Mouse (Mus musculus) neutrophil, adult 5-6 weeks (primary cell): ENCODE results near the gene Slc22a23. TPM values are rescaled to one million over a fixed set of nuclear protein-coding genes. Genes with fewer than 3 reads are reported as not detected.
A peak's percentile ranks its signal among the peaks of the same experiment; 100 is the strongest.

Experiments
- ATAC-seq: fragments of 151-379, 151-347 bp; 2 replicates; pipeline ENCODE4 v1.8.0; 2017; ENCODE audit warnings: mild to moderate bottlenecking, moderate TSS enrichment; ENCODE audit not compliant: insufficient number of reproducible peaks, poor library complexity, low FRiP score, severe bottlenecking; ENCODE audit errors: extremely low read depth
- total RNA-seq: library from RNA; stranded (forward); fragments of 200-1000 nt; gene quantifications from 2 replicates; pipeline ENCODE4 v1.2.3, GENCODE M21; 2017

Slc22a23 gene
- total RNA-seq, 1 experiment from 2014 or later, result 2.7 TPM

GRCm38 (mm10) chr13:34214855-34215254, 130.1 kb downstream of the Slc22a23 start:
- no peak for ATAC-seq

- no peak for ATAC-seq
These were observed 132.2 kb downstream of the Slc22a23 start for GRCm38 (mm10) chr13:34212735-34213212.

DNA sequence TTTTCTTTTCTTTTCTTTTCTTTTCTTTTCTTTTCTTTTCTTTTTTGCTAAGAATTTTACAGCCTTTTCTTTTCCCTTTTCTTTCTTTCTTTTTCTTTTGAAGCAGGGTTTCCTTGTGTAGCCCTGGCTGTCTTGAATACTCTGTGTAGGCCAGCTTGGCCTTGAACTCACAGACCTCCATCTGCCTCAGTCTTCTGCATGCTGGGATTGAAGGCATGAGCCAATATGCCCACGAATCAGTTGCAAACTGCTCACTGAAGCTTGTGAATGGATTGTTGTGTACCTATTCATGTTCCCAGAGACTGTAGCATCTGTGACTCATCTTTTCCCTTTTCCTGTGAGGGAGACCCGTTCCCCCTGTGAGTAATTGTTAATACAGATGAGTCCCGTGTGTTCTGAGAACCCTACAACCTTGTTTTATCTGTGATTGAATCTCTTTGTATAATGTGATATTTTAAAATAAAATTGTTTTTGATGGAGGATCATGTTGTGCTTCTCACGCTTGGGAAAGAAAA, 133.7 kb downstream of the Slc22a23 start:
- no peak for ATAC-seq

DNA sequence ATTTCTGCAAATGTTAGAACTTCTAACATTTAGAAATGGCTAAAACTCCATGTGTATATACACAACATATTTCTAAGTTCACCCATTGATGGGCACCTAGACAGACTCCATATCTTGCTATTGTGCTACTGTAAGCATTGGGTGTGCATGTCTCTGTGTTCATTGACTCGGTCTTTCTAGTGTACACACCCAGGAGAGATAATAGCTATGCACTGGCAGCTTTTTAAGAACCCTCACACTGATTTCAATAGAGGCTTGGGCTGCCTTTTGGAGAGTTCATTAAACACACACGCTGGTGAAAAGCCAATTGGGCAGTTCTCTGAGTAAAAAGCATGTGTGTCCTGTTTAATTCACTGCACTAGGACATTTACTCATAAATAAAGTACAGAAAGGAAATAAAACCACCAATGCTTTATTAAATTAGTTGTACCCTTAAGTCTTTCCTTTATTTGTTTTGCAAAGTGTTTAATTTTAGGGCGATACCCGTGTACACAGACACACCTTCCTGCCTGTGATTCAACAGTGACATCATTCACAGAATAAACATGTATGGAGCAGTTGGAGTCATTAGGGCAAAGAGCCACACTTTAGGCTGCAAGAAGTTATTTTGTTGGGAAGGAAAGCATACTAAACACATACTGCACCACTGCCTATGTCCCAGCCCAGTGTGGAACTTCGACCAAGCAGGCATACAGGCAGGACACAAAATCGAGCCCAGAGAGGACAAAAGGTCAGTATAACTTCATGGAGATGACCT, 137.1 kb downstream of the Slc22a23 start:
- ATAC-seq, result no peak

- ATAC-seq, result no peak
These were observed 139.8 kb downstream of the Slc22a23 start for GRCm38 (mm10) chr13:34205216-34205615.

GRCm38 (mm10) chr13:34195676-34196075, 149.3 kb downstream of the Slc22a23 start:
- no peak for ATAC-seq

DNA sequence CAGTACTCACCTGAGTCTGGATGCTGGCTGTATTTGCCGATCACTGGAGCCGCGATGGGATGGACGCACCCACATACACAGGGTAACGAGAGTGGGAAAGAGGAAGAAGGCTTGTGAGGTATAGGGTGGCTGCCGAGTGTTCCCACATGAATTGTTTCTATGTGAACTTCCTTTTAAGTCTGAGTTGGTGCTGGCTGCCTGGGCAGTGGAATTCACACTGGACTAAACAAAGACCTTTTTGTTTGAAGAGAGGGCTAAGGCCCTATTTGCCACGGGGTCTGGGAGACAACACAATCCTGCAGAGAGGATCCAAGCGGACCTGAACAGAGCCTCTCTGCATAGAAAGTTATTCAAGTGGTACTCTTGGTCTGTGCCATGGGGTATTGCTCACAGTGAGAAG, 151.6 kb downstream of the Slc22a23 start:
- no peak for ATAC-seq

DNA sequence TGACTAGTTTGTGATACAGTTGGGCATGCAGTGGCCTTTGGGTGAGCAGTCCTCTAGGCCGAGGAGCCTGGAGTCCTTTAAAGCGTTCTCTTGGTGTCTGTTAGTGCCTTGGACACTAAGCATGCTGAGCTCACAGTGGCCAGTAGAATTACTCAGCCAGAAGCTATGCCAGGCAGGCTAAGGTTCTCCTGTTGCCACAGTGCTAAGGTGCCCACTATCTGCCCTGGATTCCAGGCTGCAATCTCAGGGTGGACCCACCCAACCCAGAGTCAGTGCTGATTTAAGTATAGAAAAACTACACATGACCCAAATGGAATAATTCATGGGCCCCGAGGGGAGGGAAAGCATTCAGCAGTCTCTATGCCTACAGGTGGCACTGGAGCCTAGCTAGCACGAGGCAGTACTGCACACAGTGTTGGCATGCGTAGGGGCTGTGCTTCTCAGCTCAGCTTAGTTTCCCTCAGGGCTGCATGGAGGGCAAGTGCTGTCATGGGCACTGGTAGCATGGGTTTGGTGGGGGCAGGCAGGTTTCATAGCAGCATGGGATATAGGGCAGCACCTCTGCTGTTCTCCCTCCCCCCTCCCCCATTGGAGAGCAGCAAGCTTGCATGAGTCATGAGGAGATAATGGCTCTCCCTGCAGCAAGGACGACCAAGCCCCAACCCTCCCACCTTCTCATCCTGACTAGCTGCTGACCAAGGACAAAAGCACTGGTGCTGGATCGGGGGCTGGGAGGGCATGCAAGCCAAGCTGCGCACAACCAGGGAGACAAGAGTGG, 152.4 kb downstream of the Slc22a23 start:
- no peak for ATAC-seq

- ATAC-seq, result peak; percentile 62; the same call in 1 of the 2 replicates
These were observed 157.4 kb downstream of the Slc22a23 start for GRCm38 (mm10) chr13:34187571-34187970.

DNA sequence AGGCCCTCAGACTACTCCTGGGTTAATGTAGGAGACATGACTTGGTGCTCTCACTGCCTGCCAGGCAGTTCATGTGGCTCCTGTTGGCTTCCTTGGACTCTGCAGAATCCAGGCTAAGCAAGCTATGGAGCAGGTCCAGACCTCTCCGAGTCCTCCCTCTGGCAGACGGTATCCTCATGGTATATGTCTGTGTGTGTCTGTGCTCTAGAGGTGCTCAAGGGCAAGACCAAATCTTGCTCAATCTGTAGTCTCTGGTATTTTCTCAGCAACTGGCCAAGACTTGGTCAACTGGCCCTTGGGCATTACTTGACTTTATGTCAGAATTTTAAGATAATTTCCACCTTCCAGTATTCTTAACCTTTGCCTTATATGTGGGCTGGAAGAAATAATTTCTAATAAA, 159.6 kb downstream of the Slc22a23 start:
- no peak for ATAC-seq

GRCm38 (mm10) chr13:34181624-34182023, 163.4 kb downstream of the Slc22a23 start:
- no peak for ATAC-seq

GRCm38 (mm10) chr13:34174025-34174424, 171.0 kb downstream of the Slc22a23 start:
- no peak for ATAC-seq

GRCm38 (mm10) chr13:34163304-34163975, 181.5 kb downstream of the Slc22a23 start:
- ATAC-seq, result no peak

DNA sequence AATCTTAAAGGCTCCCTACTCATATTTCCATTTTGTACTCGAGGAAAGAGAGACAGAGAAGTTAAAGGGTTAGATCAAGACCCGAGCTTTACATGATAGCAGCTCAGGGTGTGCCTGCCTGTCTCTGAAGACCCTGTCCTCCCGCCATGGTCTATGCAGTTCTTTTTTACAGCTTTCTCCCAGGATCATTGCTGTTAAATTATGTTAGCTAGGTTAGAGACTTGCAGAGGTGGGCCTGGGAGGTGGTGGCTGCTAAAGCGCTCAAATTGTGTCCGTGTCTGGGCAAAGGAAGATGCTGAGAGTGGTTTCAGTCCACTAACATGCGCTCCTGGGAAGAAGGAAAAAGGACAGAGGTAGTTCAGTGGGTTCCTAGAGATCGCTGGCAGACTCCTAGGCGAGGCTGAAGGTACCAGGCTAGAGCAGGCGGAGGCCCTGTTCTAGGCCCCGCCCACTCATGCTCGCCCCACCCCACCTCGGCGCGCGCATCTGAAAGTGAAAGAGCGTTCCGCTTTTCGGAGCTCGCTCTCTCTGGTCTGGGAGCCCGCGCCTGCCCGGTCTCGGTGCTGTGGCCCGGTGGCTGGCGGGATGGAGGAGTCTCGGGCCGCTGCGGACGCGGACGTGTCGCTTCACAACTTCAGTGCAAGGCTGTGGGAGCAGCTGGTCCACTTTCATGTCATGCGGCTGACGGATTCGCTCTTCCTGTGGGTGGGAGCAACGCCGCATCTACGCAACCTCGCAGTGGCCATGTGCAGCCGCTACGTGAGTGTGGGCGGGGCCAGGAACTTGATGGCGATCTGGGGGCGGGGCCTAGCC, 182.3 kb downstream of the Slc22a23 start, which contains the start of gene Psmg4:
Gene Psmg4, plus strand, starts transcription at position 474 of the 813 bp plus-strand sequence.
- ATAC-seq, result peak; percentile 89

DNA sequence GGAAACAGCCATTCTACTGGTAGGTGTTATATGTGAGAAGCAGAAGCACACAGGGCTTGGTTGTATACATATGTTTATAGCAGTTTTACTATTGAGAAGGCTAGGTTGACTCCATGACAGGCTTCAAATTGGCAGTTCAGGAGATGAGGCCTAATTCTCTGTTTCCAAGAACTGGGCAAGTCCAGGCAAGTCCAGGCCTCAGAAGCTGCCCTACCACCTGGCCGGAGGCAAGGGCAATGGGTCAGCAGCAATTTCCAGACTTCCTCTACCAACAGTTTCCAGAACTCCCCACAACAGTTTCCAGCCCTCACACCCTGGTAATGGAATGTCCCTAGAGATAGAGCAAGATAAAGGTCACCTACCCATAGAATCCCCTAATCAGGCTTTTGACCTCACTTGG, 185.1 kb downstream of the Slc22a23 start:
- ATAC-seq, result no peak

DNA sequence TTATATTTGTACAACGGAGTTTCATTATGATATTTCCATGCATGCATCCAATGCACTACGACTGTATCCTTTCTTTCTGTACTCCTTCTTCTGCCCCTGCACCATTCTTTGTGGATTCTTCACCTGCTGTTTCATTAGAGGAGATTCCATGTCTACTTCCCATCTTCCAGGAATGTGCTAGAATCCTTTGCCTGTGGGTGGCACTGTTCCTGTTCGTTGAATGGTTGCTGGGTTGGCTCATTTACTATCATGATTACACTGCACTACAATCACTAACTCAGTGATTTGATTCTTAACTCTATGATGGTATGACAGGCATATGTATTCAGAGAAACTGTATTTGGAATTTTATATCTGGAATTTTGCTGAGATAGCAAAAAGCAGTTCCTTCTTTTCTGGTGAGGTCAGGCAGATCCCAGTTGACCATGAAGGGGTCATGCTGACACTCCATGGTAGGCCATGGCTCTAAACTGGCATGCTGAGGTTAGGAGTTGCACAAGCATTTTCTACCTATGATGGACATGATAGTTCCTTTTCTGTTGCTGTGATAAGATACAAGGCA, 187.3 kb downstream of the Slc22a23 start:
- ATAC-seq, result no peak

DNA sequence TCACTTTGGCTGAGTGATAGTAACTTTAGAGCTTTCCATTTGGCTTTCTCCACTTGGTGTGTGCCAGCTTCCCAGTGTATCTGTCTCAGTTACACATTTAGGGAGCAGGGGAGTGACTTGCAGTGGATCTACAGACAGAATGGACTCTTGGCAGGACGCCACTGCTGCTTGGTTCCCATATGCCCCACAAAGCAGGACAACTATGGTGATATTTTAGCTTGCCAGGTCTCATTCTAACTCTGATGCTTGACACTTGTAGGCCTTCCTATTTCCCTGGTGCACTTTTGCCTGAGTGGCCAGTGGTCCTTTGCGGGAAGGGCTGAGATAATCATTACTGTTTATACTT, 188.2 kb downstream of the Slc22a23 start:
- no peak for ATAC-seq

DNA sequence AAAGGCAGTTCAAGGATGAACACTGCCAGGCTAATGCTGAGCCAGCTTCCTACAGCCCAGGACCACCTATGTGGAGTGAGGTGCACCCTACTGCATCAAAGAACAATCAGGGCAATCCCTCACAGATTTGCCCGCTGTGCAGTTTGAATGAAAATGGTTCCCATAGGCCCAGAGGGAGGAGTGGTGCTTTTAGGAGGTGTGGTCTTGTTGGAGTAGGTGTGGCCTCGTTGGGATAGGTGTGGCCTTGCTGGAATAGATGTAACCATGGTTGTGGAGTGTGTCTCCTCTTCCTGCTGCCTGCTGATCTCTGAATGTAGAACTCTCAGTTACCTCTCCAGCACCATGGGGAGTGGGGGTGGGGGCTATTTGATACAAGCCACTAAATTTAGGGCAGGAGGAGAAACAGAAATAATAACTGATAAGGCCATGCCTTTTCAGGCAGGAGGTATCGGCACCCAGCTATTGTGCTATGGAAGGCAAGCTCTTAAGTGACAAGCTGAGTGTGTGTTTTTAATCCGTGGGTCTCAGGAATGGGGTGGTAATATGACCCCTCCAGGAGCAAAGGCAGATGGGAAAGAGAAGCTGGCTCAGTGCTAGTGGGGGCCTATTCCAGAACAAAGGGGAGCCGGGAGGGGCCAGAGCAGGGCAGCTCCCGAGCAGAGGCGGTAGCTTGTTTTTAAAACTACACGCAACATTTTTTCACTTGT, 188.7 kb downstream of the Slc22a23 start:
- no peak for ATAC-seq
